Mouse (Mus musculus): ENCODE measurements around the gene Ascl5. TPM values are rescaled to one million over a fixed set of nuclear protein-coding genes. Genes with fewer than 3 reads are reported as not detected.
A peak's percentile ranks its signal among the peaks of the same experiment; 100 is the strongest.

Ascl5 gene
- polyA plus RNA-seq, 1 experiment, result not detected

GRCm38 (mm10) chr1:136047432-136047831 lies 3.2 kb upstream of the Ascl5 start:
- no peak for DNase-seq

GRCm38 (mm10) chr1:136047894-136048293 lies 2.7 kb upstream of the Ascl5 start:
- no peak overlapping the region for H3K4me3 ChIP-seq (replicated peaks; ENCODE audit: extremely low read depth, low read depth, low read length)
- no peak for DNase-seq
- WGBS, result 71% methylated on average over 9 of the region's 9 CpGs
- H3K4me1 ChIP-seq (ENCODE audit: control insufficient read depth, insufficient read depth, low read length), result no peaks in the 10 kb centered on the region
- TF ChIP-seq CTCF (IDR thresholded peaks at IDR 0.05; ENCODE audit: insufficient read depth, low read length), result no peak
- TF ChIP-seq POLR2A (IDR thresholded peaks at IDR 0.05; ENCODE audit: borderline replicate concordance, extremely low read depth, low read depth, low read length), result no peak

More at GRCm38 (mm10) chr1:136047432-136047831, 3.2 kb upstream of the Ascl5 start:
- no peaks in the 10 kb centered on the region for H3K4me1 ChIP-seq (ENCODE audit: control insufficient read depth, insufficient read depth, low read length)
- TF ChIP-seq CTCF (IDR thresholded peaks at IDR 0.05; ENCODE audit: insufficient read depth, low read length) (peak; percentile 29; the same call in 1 of the 2 replicates), POLR2A (IDR thresholded peaks at IDR 0.05; ENCODE audit: borderline replicate concordance, extremely low read depth, low read depth, low read length) (no peak)
- H3K4me3 ChIP-seq (replicated peaks; ENCODE audit: extremely low read depth, low read depth, low read length), result no peak overlapping the region
- WGBS, result 5% methylated on average over 2 of the region's 2 CpGs

- 3% methylated on average over 36 of the region's 36 CpGs for WGBS
- no peak for TF ChIP-seq CTCF (IDR thresholded peaks at IDR 0.05; ENCODE audit: insufficient read depth, low read length)
- no peak for TF ChIP-seq POLR2A (IDR thresholded peaks at IDR 0.05; ENCODE audit: borderline replicate concordance, extremely low read depth, low read depth, low read length)
- Histone ChIP-seq H3K4me1 (ENCODE audit: control insufficient read depth, insufficient read depth, low read length) (no peaks in the 10 kb centered on the region), H3K4me3 (replicated peaks; ENCODE audit: extremely low read depth, low read depth, low read length) (no peak overlapping the region)
- DNase-seq, result peak; percentile 24
These were observed 360 bp downstream of the Ascl5 start for GRCm38 (mm10) chr1:136051013-136051315.

GRCm38 (mm10) chr1:136051465-136051864 lies 861 bp downstream of the Ascl5 start:
- Histone ChIP-seq H3K4me1 (ENCODE audit: control insufficient read depth, insufficient read depth, low read length) (no peaks in the 10 kb centered on the region), H3K4me3 (replicated peaks; ENCODE audit: extremely low read depth, low read depth, low read length) (no peak overlapping the region)
- WGBS, result 0% methylated on average over 6 of the region's 6 CpGs
- TF ChIP-seq CTCF (IDR thresholded peaks at IDR 0.05; ENCODE audit: insufficient read depth, low read length) (peak; percentile 60; the same call in 1 of the 2 replicates), POLR2A (IDR thresholded peaks at IDR 0.05; ENCODE audit: borderline replicate concordance, extremely low read depth, low read depth, low read length) (no peak)
- DNase-seq, result peak; percentile 39

GRCm38 (mm10) chr1:136052547-136052946 lies 1.9 kb downstream of the Ascl5 start, which contains the start of gene Cacna1s:
Cacna1s (plus strand) TSS chr1:136052750.
- TF ChIP-seq POLR2A (IDR thresholded peaks at IDR 0.05; ENCODE audit: borderline replicate concordance, extremely low read depth, low read depth, low read length) (no peak), CTCF (IDR thresholded peaks at IDR 0.05; ENCODE audit: insufficient read depth, low read length) (no peak)
- WGBS, result 56% methylated on average over 11 of the region's 11 CpGs
- no peak for DNase-seq
- Histone ChIP-seq H3K4me3 (replicated peaks; ENCODE audit: extremely low read depth, low read depth, low read length) (no peak within 1 kb of the TSS), H3K4me1 (ENCODE audit: control insufficient read depth, insufficient read depth, low read length) (no peaks in the 10 kb centered on the region)

- Histone ChIP-seq H3K4me1 (ENCODE audit: control insufficient read depth, insufficient read depth, low read length) (no peaks in the 10 kb centered on the region), H3K4me3 (replicated peaks; ENCODE audit: extremely low read depth, low read depth, low read length) (no peak overlapping the region)
- TF ChIP-seq POLR2A (IDR thresholded peaks at IDR 0.05; ENCODE audit: borderline replicate concordance, extremely low read depth, low read depth, low read length), result no peak
- TF ChIP-seq CTCF (IDR thresholded peaks at IDR 0.05; ENCODE audit: insufficient read depth, low read length), result no peak
- DNase-seq, result no peak
- WGBS, result 74% methylated on average over 3 of the region's 3 CpGs
These were observed 5.2 kb downstream of the Ascl5 start for GRCm38 (mm10) chr1:136055771-136056170.

- DNase-seq, result no peak
- WGBS, result 32% methylated on average over 3 of the region's 3 CpGs
- no peak overlapping the region for H3K4me3 ChIP-seq (replicated peaks; ENCODE audit: extremely low read depth, low read depth, low read length)
- TF ChIP-seq CTCF (IDR thresholded peaks at IDR 0.05; ENCODE audit: insufficient read depth, low read length) (no peak), POLR2A (IDR thresholded peaks at IDR 0.05; ENCODE audit: borderline replicate concordance, extremely low read depth, low read depth, low read length) (no peak)
- H3K4me1 ChIP-seq (ENCODE audit: control insufficient read depth, insufficient read depth, low read length), result no peaks in the 10 kb centered on the region
These were observed 8.0 kb downstream of the Ascl5 start for GRCm38 (mm10) chr1:136058594-136058993.

- H3K4me1 ChIP-seq (ENCODE audit: control insufficient read depth, insufficient read depth, low read length), result no peaks in the 10 kb centered on the region
- no peak overlapping the region for H3K4me3 ChIP-seq (replicated peaks; ENCODE audit: extremely low read depth, low read depth, low read length)
- WGBS, result 67% methylated on average over 9 of the region's 9 CpGs
- DNase-seq, result peak; percentile 46
- TF ChIP-seq CTCF (IDR thresholded peaks at IDR 0.05; ENCODE audit: insufficient read depth, low read length), result no peak
- TF ChIP-seq POLR2A (IDR thresholded peaks at IDR 0.05; ENCODE audit: borderline replicate concordance, extremely low read depth, low read depth, low read length), result no peak
These were observed 10.6 kb downstream of the Ascl5 start for GRCm38 (mm10) chr1:136061041-136061789.

- 89% methylated on average over 7 of the region's 7 CpGs for WGBS
- Histone ChIP-seq H3K4me3 (replicated peaks; ENCODE audit: extremely low read depth, low read depth, low read length) (no peak overlapping the region), H3K4me1 (ENCODE audit: control insufficient read depth, insufficient read depth, low read length) (no peaks in the 10 kb centered on the region)
- DNase-seq, result no peak
- TF ChIP-seq POLR2A (IDR thresholded peaks at IDR 0.05; ENCODE audit: borderline replicate concordance, extremely low read depth, low read depth, low read length), result no peak
These were observed 11.2 kb downstream of the Ascl5 start for GRCm38 (mm10) chr1:136061790-136062141.

GRCm38 (mm10) chr1:136063991-136064390 lies 13.4 kb downstream of the Ascl5 start:
- TF ChIP-seq CTCF (IDR thresholded peaks at IDR 0.05; ENCODE audit: insufficient read depth, low read length) (no peak), POLR2A (IDR thresholded peaks at IDR 0.05; ENCODE audit: borderline replicate concordance, extremely low read depth, low read depth, low read length) (no peak)
- Histone ChIP-seq H3K4me3 (replicated peaks; ENCODE audit: extremely low read depth, low read depth, low read length) (no peak overlapping the region), H3K4me1 (ENCODE audit: control insufficient read depth, insufficient read depth, low read length) (no peaks in the 10 kb centered on the region)
- 59% methylated on average over 5 of the region's 5 CpGs for WGBS
- no peak for DNase-seq

All from lung, adult 2 months (tissue).